Mouse (Mus musculus) gastrocnemius, adult 2 months (tissue): Measurements from ENCODE around the gene Nrsn2. TPM values are rescaled to one million over a fixed set of nuclear protein-coding genes. Genes with fewer than 3 reads are reported as not detected.

Experiments used
- DNase-seq: peaks from one replicate; pipeline ENCODE4 v3.0.0; 2022
- H3K27ac ChIP-seq: fragments of 200-600 bp; 2 replicates; pipeline ENCODE4 v1.8.1; 2022; ENCODE audit warnings: mild to moderate bottlenecking
- H3K4me3 ChIP-seq: fragments of 200-600 bp; 2 replicates; pipeline ENCODE4 v1.8.1; 2022; ENCODE audit warnings: mild to moderate bottlenecking, moderate library complexity
- CTCF ChIP-seq: fragments of 200-600 bp; IDR thresholded peaks from 2 replicates; pipeline ENCODE4 v1.8.1; 2022; ENCODE audit warnings: antibody characterized with exemption, mild to moderate bottlenecking, moderate library complexity
- intact Hi-C: fragments of 180-260 bp; cut with DNase I; formaldehyde crosslinking; loops from one replicate; pipeline ENCODE4 v1.15.1; 2025
- long read RNA-seq, 2 experiments: library from polyadenylated mRNA; stranded (forward); transcript quantifications; one replicate each; pipeline ENCODE4 v2.0.0; 2021
- total RNA-seq, 2 experiments: library from RNA; stranded (reverse); gene quantifications; 2 replicates each; pipeline ENCODE4 v1.2.3; 2021

The Nrsn2 gene
- total RNA-seq: not detected
- long read RNA-seq, experiment 1: 0 reads
- long read RNA-seq, experiment 2: 0 reads

GRCm38 (mm10) chr2:152376345-152376741, at the start of gene Nrsn2:
Gene Nrsn2 (minus strand): TSS chr2:152376638.
- no peak for TF ChIP-seq CTCF
- H3K4me3 ChIP-seq: no peak within 1 kb of the TSS
- no peak within 1 kb of the TSS for H3K27ac ChIP-seq
- intact Hi-C loops: no loop called here
- DNase-seq: no peak

DNA sequence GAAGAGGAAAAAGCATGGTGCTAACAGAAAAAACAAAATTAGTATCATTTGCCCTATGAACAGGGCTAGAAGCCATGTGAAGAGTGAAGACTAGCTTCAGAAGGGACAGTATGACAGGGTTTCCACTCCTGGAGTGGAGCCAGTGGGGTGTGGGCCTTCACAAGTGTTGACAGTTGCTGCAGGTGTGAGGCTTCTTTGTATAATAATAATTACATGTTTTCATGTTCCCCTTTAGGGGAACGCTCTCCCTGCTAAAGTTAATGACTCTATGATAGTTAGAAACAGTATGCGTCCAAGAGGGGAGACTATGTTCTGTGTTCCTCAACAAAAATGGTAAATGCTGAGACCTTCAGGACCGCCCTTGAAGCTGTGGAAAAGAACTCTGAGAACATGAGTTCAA, 39.3 kb upstream of the Nrsn2 start:
- intact Hi-C loops: no loop called here
- Histone ChIP-seq H3K27ac (no peak overlapping the region; the same call in 1 of the 2 replicates), H3K4me3 (no peak overlapping the region)
- DNase-seq: no peak
- TF ChIP-seq CTCF: no peak

GRCm38 (mm10) chr2:152415287-152415686, 38.8 kb upstream of the Nrsn2 start, which contains the start of gene 6820408C15Rik:
Gene 6820408C15Rik (plus strand): TSS chr2:152415587.
- Histone ChIP-seq H3K27ac (peak within 1 kb of the TSS; percentile 88), H3K4me3 (peak within 1 kb of the TSS; percentile 85)
- DNase-seq: no peak
- intact Hi-C loops: no loop called here
- TF ChIP-seq CTCF: no peak

- no peak for TF ChIP-seq CTCF
- H3K4me3 ChIP-seq: peak within 1 kb of the TSS; percentile 85
- DNase-seq: peak; percentile 86
- intact Hi-C loops: no loop called here
- H3K27ac ChIP-seq: peak within 1 kb of the TSS; percentile 88
Observed at GRCm38 (mm10) chr2:152414591-152415165, 38.2 kb upstream of the Nrsn2 start, which contains the start of gene Zcchc3. Gene Zcchc3 (minus strand): TSS chr2:152415027.

GRCm38 (mm10) chr2:152413765-152414584, 37.5 kb upstream of the Nrsn2 start:
- peak overlapping the region; percentile 88 for H3K27ac ChIP-seq
- TF ChIP-seq CTCF: no peak
- DNase-seq: no peak
- H3K4me3 ChIP-seq: peak overlapping the region; percentile 85
- intact Hi-C loops: no loop called here

- intact Hi-C loops: no loop called here
- no peak for DNase-seq
- peak overlapping the region; percentile 88 for H3K27ac ChIP-seq
- peak overlapping the region; percentile 85 for H3K4me3 ChIP-seq
- TF ChIP-seq CTCF: no peak
Observed at GRCm38 (mm10) chr2:152413158-152413764, 36.8 kb upstream of the Nrsn2 start.

GRCm38 (mm10) chr2:152412526-152413157, 36.2 kb upstream of the Nrsn2 start:
- H3K4me3 ChIP-seq: peak overlapping the region; percentile 85
- no peak overlapping the region for H3K27ac ChIP-seq
- intact Hi-C loops: no loop called here
- TF ChIP-seq CTCF: no peak
- DNase-seq: no peak

GRCm38 (mm10) chr2:152411471-152411870, 35.0 kb upstream of the Nrsn2 start:
- H3K4me3 ChIP-seq: peak overlapping the region; percentile 49
- intact Hi-C loops: no loop called here
- no peak for TF ChIP-seq CTCF
- peak overlapping the region; percentile 68; the same call in 1 of the 2 replicates for H3K27ac ChIP-seq
- no peak for DNase-seq

- intact Hi-C loops: no loop called here
Observed at GRCm38 (mm10) chr2:152410971-152411371, 34.5 kb upstream of the Nrsn2 start.

GRCm38 (mm10) chr2:152409781-152410180, 33.3 kb upstream of the Nrsn2 start:
- no peak for TF ChIP-seq CTCF
- Histone ChIP-seq H3K4me3 (no peak overlapping the region), H3K27ac (no peak overlapping the region)
- intact Hi-C loops: no loop called here
- no peak for DNase-seq

More at GRCm38 (mm10) chr2:152410971-152411371, 34.5 kb upstream of the Nrsn2 start:
- Histone ChIP-seq H3K4me3 (peak overlapping the region; percentile 49), H3K27ac (peak overlapping the region; percentile 68)
- TF ChIP-seq CTCF: no peak
- DNase-seq: peak; percentile 70

- Histone ChIP-seq H3K4me3 (peak overlapping the region; percentile 68), H3K27ac (no peak overlapping the region; the same call in 1 of the 2 replicates)
- peak; percentile 95 for DNase-seq
- intact Hi-C loops: no loop called here
- TF ChIP-seq CTCF: no peak
Observed at GRCm38 (mm10) chr2:152406126-152406525, 29.7 kb upstream of the Nrsn2 start.

DNA sequence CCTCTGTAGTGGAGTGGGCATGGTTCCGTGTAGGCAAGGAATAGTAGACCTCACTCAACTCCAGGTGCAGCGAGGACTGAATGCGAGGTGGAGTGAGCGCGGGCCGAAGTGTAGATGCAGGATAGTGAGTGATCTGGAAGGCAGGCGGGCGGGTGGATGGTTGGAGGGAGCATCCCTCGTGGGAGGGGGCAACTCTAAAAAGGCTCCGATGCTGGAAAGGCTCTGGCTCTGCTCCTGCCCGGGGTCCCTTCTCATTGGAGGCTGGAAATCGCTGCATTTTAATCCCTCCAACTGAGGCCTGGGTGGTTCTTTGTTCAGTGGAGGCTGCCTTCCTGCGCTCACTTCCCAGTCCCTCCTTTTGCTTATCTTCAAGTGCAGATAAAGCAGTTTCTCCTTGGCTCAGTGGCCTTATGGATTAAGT, 22.7 kb upstream of the Nrsn2 start:
- peak overlapping the region; percentile 46; the same call in 1 of the 2 replicates for H3K27ac ChIP-seq
- DNase-seq: no peak
- peak overlapping the region; percentile 86 for H3K4me3 ChIP-seq
- no peak for TF ChIP-seq CTCF
- intact Hi-C loops: no loop called here
